Mouse (Mus musculus) myocyte (in vitro differentiated cells): Measurements from ENCODE around the gene Spg21.

Source experiments
- CEBPB ChIP-seq: IDR thresholded peaks from 2 replicates; pipeline ENCODE4 v1.6.1; 2011; ENCODE audit warnings: mild to moderate bottlenecking, moderate library complexity; ENCODE audit not compliant: poor library complexity, insufficient read depth, severe bottlenecking
- E2F4 ChIP-seq: IDR thresholded peaks from one replicate; pipeline ENCODE4 v1.6.1; 2011; ENCODE audit warnings: mild to moderate bottlenecking, control low read depth, moderate library complexity; ENCODE audit not compliant: insufficient read depth
- MAX ChIP-seq: IDR thresholded peaks from one replicate; pipeline ENCODE4 v1.6.1; 2011; ENCODE audit warnings: low read depth, mild to moderate bottlenecking, control low read depth
- MYOD1 ChIP-seq, 3 experiments: IDR thresholded peaks; one replicate each; pipeline ENCODE4 v1.6.1; 2011; ENCODE audit warnings: control low read depth in 2 of 3, low read depth in 2 of 3, mild to moderate bottlenecking in 2 of 3, moderate library complexity in 1 of 3; ENCODE audit not compliant: insufficient read length in 2 of 3, control insufficient read depth in 1 of 3
- MYOG ChIP-seq, 3 experiments: IDR thresholded peaks; one replicate each; pipeline ENCODE4 v1.6.1; 2011; ENCODE audit warnings: control low read depth in 2 of 3, low read depth in 2 of 3, mild to moderate bottlenecking in 2 of 3; ENCODE audit not compliant: insufficient read length in 2 of 3, control insufficient read depth in 1 of 3, insufficient read depth in 1 of 3
- POLR2A ChIP-seq: IDR thresholded peaks from one replicate; pipeline ENCODE4 v1.6.1; 2011; ENCODE audit warnings: low read depth, mild to moderate bottlenecking, control low read depth, moderate library complexity; ENCODE audit not compliant: insufficient read length

DNA sequence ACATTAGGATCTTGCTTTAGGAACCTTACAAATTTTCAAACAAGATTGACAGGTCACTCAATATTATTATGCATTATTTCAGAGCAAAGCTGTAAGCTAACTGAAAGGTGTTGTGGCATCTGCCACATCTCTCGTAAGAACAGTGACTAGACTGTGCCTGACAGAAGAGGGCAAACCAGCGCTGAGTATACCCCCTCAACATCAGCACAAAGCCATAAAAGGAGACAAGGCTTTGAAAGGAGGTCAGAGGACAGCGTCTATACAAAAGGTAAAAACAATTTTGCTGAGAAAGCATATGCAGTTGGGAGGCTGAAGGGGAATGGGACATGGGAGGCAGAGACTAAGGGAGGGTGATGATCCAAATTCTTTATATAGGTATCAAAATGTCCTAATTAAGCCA lies 549 bp upstream of the Spg21 start:
- TF ChIP-seq MAX (no peak), MYOG (IDR thresholded peaks at IDR 0.05; ENCODE audit: control insufficient read depth in 1 of 3, insufficient read depth in 1 of 3, insufficient read length in 2 of 3, low read depth in 2 of 3) (no peak), CEBPB (no peak), POLR2A (no peak), E2F4 (no peak), MYOD1 (IDR thresholded peaks at IDR 0.05; ENCODE audit: control insufficient read depth in 1 of 3, insufficient read length in 2 of 3, low read depth in 2 of 3) (no peak)
